Mouse (Mus musculus) cortical plate, adult 2 months (tissue): ENCODE data around the gene Fermt3.

Experiments
- CTCF ChIP-seq: fragments of 200-500 bp; IDR thresholded peaks from 2 replicates; pipeline ENCODE4 v1.5.1; 2011; ENCODE audit warnings: mild to moderate bottlenecking, control low read depth, low read length; ENCODE audit not compliant: insufficient read depth; ENCODE audit errors: extremely low read depth
- POLR2A ChIP-seq: fragments of 200-500 bp; IDR thresholded peaks from 2 replicates; pipeline ENCODE4 v1.6.1; 2011; ENCODE audit warnings: mild to moderate bottlenecking, low read length, control low read depth; ENCODE audit not compliant: insufficient read depth; ENCODE audit errors: extremely low read depth

DNA sequence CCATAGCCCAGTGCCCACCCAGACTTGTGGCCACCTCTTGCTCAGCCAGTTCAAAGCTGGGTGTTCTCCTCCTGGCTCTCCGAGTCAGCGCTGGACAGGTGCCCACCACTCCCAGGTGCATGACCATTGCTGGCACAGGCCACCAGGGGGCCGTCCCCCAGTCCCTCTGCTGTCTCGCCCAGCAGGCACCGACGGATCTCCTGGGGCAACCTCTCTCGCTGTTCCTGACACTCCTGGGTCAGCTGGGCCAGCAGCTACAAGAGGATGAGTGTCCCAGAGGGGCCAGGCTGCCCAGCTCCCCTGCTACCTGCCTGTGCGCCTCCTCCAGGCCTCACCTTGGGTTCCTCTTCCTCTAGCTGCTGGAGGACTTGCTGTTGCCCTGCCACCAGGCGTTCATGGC lies 65.2 kb downstream of the Fermt3 start:
- TF ChIP-seq CTCF: no peak
- no peak for TF ChIP-seq POLR2A
